Mouse (Mus musculus) layer of hippocampus, postnatal 25 days (tissue): ENCODE measurements around the gene Arsg. TPM values are rescaled to one million over a fixed set of nuclear protein-coding genes. Genes with fewer than 3 reads are reported as not detected.

Source experiments
- DNase-seq, 2 experiments: peaks; one replicate each; pipeline ENCODE4 v3.0.0; 2022; ENCODE audit warnings: mixed read lengths in 2 of 2, low spot score in 1 of 2; ENCODE audit errors: extremely low spot score in 1 of 2
- total RNA-seq, 2 experiments: library from RNA; stranded (reverse); gene quantifications; 2 replicates each; pipeline ENCODE4 v1.2.3; 2021

Arsg gene
- total RNA-seq: 10 to 100 TPM; 11.4 to 12.3 TPM

DNA sequence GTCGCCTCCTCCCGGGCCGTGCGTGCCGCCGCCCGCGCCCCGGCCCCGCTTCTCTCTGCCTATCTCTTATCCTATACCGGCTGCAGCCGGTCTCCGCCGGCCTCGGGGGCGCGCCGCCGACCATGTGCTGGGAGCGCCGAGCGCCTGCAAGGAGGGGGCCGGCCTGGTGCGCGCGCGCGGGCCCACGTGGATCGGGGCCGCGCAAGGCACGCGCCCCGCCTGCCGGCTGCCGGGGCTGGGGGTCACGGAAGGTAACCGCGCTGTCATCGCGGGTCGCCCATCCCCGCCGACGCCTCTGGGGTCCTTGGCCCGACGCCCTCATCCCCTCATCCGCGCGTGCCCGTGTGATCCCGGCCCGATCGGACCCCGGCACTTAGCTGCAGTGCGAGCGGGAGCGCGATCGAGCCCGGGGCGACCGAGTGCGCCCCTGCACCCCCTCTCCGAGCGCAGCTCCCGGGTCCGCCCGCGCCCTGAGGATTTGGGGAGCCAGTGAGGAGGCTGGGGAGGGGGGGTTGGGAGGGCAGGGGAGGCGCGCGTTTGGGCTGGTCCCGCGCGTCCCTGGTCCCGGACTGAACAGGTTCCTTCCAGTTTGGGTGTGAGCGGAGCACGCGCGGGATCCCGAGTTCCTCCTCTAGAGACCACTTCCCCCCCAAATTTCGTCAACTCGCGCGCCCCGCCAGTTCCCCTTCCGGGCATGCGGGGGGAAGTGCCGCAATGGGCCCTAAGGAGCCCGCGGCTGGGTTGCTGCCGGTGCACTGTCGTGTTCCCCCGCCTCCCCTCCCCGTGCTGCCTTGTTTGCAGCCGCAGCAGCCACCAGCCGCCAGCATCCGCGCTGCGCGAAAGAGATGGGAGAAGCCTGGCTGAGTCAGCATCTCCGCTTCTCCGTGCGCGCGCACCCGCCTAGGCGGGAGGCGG, at the start of gene Arsg, which contains the start of gene Slc16a6:
TSS of gene Arsg (plus strand) at position 204 of the 915 bp plus-strand sequence.
TSS of gene Slc16a6 (minus strand) at position 428 of the 915 bp plus-strand sequence.
- peak; percentile 65 to 70 for DNase-seq

DNA sequence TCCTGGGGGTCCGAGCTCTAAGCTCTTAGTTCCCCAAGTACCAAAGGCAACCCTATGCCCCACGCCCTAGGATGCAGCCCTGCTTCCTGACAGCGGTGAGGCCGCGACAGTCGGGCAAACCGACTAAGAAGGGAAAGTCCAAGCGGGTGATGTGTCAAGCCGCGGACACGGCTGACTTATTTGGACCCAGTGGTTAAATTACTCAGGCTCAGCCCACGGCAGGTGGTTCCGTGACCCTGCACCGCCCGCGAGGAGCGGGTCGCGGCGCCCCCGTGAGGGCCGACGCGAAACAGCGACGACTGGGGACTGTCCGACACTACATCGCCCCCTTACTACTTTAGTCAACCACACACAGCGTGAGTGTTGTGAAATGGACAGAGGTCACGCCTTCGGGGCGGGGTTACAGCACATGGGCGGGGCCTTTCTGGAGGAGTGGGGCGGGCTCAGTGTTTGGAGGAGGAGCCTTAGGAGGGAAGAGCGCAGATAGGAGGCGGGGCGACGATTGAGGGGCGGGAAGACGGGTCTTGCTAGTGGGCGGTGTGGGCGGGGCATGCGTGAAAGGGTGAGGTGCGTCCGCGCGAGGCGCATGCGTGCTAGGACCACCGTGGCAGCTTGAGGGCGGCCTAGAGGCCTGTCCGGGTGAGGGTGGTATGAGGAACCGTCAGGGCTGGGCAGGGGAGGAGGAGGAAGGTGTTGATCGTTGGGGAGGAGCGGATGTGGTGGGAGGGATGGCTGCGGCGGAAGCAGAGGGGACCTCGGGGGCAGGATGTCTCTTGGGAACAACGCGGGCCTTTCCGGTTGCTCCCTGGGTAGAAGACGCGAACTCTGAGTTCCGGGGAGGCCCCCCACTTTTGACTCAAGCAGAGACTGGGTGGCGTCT, 47.5 kb upstream of the Arsg start, which contains the start of gene Amz2:
TSS of gene Amz2 (plus strand) at position 555 of the 880 bp plus-strand sequence.
- peak; percentile 87 to 93 for DNase-seq

DNA sequence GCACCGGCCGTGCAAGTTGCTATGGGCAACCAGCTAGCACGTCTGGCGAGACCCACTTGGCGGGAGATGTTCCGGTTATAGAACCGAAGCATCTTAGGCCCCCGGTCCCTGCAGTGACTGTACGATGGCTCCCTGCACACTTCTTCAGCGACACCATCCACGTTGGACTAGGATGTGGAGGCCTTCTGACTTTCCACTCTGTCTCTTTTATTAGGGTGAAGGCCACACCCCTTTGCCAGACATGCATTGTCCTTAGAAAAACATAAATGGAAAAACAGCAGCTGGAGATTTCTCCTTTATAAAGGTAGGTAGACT, 46.9 kb upstream of the Arsg start:
- no peak for DNase-seq

DNA sequence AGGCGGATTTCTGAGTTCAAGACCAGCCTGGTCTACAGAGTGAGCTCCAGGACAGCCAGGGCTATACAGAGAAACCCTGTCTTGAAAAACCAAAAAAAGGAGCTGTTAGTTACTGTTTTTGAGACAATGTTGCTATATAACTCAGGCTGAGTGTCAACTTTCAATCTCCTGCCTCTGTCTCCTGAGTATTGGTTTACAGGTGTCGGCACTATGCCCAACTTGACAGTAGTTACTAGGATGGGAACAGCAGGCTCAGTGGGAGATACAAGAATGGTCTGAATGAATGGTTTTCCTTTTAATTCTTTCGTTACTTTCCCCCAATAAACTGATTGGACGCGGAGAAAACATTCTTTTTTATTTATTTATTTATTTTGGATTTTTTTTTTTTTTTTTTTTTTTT, 45.8 kb upstream of the Arsg start:
- no peak for DNase-seq

DNA sequence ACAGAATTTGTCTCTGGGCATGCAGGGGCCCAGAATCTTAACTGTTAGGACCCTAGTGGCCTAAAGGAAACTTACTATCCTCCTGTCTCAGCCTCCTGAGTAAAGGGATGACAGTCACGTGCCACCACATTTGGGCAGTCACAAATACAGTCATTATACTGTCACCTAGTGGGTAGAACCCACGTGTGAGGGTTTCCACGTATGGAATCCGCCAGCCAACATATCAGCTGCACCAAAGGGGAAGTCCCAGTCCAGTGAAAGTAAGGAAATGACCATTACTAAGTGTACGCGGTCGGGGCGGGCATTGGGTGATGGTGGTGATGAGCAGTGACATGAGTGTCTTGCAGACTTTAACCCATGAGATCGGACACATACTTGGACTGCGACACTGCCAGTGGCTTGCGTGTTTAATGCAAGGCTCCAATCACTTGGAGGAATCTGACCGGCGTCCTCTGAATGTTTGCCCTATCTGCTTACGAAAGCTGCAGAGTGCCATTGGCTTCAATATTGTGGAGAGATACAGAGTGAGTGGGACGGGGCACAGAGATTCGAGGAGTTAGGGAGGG, 38.9 kb upstream of the Arsg start:
- DNase-seq: no peak

DNA sequence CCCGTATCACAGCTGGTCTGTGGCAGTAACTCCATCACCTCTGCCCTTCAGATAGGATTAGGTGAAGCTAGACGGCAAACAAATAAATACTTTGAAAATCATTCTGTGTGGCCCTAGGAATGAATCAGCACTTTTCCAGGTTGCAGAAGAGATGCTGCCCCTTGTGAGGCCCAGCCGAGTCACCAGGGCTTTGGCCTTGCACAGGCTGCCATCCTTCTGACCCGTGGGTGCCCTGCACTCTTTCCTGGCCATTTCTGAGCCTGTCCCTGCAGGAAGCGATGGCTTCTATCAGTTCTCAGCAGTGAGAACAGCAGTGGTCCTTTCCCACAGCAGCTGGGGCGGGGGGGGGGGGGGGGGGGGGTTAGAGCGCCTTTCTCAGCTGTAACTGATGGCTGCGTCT, 36.3 kb upstream of the Arsg start:
- no peak for DNase-seq

DNA sequence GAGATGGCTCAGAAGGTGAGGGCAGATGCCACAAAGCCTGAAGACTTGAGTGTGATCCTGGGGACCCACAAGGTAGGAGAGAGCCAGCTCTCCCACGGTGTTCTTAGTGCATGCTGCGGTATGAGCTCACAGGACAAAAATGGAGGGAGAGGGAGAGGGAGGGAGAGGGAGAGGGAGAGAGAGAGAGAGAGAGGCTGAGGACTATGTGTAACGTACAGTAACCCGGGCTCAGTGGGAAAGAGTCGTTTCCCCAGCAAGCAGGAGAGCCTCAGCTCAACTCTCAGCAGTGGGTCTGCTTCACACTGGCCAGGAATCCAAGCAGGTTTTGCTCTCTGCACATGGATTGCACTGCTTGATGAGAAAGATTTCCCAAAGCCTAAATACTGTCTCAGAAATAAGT, 34.0 kb upstream of the Arsg start:
- DNase-seq: no peak

DNA sequence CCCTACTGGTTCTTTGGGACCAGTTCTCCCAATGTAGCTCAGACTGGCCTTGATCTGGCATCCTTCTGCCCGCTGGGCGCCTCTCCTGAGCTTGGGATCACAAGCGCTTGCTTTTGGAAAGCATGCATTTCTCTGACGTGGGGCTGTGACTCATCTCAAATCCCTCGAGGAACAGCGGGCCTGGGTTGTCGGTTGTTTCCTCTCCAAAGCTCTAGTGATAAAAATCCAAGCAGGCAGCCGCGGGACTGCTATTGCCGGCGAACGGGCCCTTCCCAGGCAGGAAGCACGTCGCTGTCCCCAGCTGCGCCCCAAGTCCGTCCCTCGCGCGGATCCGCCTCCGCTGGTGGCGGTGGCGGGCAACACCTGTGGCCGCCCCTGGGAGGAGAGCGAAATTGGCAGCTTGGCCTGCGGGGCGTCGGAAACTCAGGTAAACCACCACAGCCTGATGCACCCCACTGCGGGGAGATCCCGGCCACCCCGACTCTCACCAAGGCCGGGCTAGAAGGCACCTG, 33.3 kb upstream of the Arsg start:
- peak; percentile 47 to 49 for DNase-seq

DNA sequence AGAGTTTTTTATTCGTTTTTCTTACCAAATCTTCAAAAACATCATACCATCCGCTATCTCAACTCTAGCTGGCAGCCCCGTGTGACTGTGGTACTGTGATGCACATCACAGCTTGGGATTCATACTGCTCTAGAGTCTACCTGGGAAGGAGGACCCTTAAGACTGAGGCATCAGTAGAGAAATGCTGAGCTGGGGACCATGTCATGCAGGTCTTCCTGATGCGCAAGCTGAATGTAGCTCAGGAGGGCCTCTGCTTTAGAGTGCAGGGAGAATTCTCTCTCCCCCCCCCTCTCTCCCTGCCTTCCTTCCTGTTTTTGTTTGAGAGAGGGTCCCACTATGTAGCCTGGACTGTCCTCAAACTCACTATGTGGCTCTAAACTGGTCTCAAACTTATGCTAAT, 32.5 kb upstream of the Arsg start:
- no peak for DNase-seq

DNA sequence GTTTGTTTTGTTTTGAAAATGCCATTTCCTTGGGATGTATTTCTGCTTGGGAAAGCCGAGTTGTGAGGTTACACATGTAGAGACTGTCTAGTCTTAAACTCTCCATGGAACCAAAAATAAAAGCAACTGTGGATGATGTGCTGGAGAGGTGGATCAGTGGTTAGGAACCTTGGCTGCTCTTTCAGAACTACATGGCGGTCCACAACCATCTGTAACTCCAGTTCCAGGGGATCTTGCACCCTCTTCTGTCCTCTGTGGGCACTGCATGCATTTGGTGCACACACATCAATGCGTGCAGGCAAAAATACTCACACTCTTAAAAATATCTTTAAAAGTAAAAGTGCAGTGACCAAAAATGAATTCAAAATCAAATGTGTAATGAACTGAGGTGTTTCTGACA, 32.1 kb upstream of the Arsg start:
- DNase-seq: peak in 1 of 2 experiments; percentile 22

DNA sequence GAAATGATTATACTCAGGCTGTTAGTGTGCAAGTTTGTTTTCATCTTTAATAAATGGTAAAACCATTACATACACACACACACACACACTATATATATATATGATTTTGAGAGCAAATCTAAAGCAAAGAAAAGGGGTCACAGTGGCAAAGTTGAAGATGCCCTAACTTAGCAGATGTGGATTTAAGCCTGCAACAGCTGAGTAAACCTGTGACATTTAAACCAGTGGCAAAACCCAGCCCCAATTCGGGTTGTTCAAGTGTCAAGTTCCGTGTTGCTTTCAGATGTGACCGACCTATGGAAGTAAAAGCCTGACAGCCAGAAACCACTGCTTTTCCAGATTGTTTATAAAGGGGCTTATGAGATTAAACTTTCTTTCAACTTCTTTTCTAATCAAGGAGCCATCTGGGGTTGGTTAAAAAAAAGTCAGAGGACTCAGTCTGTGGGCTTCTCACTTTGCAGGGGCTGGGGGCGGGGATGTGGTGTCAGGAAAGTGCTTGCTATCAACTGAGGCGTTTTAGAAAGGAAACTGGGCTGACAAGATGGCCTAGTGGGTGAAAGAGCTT, 30.9 kb upstream of the Arsg start:
- DNase-seq: no peak

DNA sequence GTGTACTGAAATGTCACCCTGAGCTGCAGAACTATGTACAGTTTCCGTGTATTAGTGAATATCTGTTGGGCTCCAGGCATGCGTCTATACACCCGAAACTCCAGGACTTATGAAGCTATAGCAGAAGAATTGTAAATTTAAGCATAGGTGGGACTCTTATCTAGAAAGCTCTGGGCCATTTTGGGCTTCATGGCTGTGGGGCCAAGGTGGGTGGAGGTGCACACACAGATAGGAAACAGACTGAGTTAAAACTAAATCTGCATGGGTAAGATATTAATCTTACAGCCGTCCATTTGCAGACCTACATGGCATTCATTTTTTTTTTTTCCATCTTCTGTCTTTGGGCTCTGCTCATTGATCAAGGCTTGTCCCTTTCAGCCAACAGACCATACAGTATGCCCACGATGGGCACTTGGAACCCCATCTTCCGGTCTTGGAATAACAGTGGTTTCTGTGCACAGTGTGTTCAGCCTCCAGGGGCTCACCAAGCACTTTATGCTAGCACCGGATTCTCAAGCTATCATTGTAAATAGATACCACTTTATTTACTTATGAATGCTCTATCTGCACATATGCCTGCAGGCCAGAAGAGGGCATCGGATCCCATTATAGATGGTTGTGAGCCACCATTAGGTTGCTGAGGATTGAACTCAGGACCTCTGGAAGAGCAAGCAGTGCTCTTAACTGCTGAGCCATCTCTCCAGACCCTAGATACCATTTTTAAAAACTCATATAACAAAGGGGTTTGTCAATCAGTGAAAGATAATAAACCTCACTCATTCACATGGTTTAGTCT, 29.5 kb upstream of the Arsg start:
- no peak for DNase-seq

DNA sequence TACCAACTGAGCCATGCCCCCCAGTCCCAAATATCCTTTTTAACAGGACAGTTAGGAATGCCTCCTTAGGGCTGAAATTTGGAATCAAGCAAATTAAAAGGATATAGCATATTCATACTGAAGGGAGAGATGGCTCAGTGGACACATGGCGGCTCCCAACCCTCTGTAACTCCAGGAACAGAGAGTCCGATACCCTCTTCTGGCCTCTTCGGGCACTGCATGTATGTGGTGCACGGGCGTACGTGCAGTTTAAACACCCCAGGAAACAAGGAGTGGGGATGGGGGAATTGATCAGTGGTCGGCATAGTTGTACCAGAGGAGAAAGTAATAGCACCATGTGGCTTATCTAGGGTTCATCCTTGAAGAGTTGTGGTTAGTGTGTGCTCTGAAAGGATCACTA, 28.6 kb upstream of the Arsg start:
- no peak for DNase-seq

DNA sequence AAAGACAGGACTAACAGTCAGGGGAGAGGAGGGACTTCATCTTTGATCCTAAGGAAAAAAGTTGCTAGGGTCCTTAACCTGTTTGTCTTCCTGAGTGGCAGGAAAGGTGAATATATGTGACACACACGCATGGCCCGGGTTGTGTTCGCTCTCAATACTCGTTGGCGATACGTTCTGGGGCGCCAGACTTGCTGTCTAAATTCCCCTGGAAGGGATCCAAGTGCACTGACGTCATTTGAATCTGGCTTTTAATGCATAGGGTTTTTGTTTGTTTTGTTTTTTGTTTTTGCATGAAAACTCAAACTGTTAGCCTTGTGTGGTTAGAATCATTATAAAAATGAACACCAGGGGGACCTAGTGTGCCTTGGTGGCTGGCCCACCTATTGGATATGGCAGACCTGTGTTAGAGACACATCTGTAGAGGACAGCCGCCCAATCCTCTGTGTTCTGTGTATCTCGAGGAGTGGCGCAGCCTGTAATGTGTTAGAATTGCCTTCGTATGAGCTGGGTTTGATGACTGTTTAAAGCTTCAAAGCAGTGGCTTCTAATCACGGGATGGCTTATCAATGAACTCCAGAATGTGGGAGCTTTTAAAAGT, 27.6 kb upstream of the Arsg start:
- no peak for DNase-seq

DNA sequence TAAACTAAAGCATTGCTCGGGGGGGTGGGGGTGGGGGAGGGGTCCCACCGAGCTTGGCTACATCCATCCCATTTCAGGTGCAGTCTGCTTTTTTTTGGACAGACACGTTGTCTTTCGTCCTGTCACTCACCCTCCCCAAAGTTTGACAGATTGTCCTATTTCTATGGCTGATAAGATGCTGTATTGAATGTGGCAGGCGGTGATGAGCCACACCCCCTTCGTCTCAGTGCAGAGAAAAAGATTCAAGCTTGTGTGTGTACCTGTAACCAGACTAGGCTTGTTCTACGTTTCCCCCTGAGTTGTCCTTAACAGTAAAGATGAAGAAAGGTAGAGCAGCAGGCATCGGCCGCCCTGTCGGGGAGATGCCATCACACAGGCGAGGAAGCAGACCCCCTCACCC, 22.0 kb upstream of the Arsg start:
- DNase-seq: no peak

DNA sequence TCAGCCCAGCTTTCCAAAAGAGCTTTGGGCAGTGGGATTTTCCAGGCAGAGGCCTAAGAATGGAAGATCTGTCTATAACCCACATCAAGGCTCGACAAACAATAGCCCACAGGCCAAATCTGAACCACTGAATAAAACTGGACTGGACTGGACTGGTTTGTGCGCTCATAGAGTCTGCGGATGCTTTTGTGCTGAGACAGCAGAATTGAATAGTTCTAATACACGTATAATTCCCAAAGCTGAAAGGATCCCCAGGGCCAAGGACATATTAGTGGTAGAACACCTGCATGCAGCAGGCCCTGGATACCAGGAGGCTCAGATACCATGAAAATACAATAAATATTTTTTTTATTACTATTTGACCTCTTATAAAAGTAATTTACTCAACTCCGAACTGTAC, 16.9 kb upstream of the Arsg start:
- DNase-seq: no peak

DNA sequence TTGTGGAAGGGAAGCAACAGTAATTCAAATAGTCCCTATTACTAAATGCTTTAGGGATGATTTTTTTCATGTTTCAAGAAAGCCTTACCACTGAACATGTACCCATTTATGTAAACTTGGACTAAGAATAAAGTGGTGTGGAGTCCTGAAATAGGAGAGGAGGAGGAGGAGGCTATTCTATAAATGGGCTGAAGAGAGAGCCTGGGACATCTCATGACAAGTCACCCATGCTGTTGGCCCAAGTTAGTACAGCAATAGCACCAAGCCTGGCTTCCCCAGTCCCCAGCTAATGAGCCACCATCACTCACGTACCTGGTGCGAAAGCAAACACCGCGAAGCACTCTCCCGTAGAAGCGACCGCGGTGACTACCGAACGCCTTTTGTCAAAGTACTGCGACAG, 15.0 kb upstream of the Arsg start:
- DNase-seq: no peak

DNA sequence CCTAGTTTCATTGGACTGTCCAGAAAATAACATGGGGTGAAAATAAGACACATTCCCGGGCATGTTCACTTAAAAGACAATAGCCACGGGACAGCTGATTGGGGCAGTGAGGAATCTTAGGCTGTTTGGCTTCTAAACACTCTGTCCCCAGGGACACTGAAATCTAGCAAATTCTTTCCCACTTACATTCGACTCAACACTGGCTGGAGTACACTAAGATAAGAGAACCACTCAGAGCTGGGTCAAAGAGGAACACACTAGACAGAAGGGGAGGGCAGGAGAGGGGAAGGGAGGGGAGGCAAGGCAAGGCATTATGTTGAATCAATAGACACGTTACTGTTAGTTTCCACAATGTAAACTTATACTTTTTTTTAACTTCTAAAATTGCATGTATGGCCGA, 12.6 kb upstream of the Arsg start:
- DNase-seq: no peak

DNA sequence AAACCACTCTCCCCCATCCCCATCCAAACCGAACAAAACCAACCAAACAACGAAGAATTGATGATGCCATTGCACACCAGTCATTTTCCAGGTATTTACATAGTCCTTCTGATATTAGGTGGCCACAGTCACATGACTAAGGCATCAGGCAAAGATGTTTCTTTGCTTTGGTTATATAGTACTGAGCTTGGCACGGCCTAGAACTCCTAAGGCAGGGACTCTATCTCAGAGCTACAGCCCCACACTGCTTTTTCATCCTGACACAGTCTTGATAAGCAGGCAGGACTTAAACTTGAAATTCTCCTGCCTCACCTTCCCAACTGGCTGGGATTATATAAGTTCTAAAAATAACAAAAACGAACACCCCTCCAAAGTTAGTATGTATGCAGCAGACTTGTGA, 8.1 kb upstream of the Arsg start:
- DNase-seq: no peak
